Mouse (Mus musculus): Measurements from ENCODE around the gene Upk3bl. TPM values are rescaled to one million over a fixed set of nuclear protein-coding genes. Genes with fewer than 3 reads are reported as not detected.

Gene Upk3bl
- total and polyA plus RNA-seq, 3 experiments = not detected

- H3K9ac ChIP-seq (ENCODE audit: control insufficient read depth, low read depth, low read length, poor library complexity, severe bottlenecking) = no peak overlapping the region
- H3K4me3 ChIP-seq (ENCODE audit: control insufficient read depth in 1 of 2, insufficient read depth in 1 of 2, low read depth in 2 of 2, low read length in 2 of 2) = no peak overlapping the region
- H3K27me3 ChIP-seq (ENCODE audit: control insufficient read depth in 1 of 2, insufficient read depth in 2 of 2, low read length in 2 of 2) = peaks cover 6 to 9% of the 10 kb centered on the region in 2 experiments
- no peaks in the 10 kb centered on the region for H3K9me3 ChIP-seq (replicated peaks; ENCODE audit: insufficient read depth, low read length)
- no peak for DNase-seq (ENCODE audit: low read depth, low spot score)
- H3K36me3 ChIP-seq (ENCODE audit: control insufficient read depth in 1 of 2, insufficient read depth in 2 of 2, low read length in 2 of 2) = no peaks in the 10 kb centered on the region
- H3K27ac ChIP-seq (ENCODE audit: control insufficient read depth, low read depth, low read length) = no peak overlapping the region
- H3K4me1 ChIP-seq (ENCODE audit: control insufficient read depth in 1 of 2, insufficient read depth in 2 of 2, low read length in 2 of 2) = no peaks in the 10 kb centered on the region
- no peaks in the 10 kb centered on the region for H3K79me2 ChIP-seq (ENCODE audit: control insufficient read depth, insufficient read depth, low read length, poor library complexity)
- TF ChIP-seq UBTF (IDR thresholded peaks at IDR 0.05; ENCODE audit: borderline replicate concordance, insufficient read depth, low read depth, low read length) (no peak), CTCF (IDR thresholded peaks at IDR 0.05 in 2 of 3, conservative IDR thresholded peaks at IDR 0.05 in 1 of 3; ENCODE audit: control insufficient read depth in 1 of 3, insufficient read depth in 1 of 3, low read depth in 2 of 3, low read length in 3 of 3, poor library complexity in 1 of 3, severe bottlenecking in 1 of 3) (no peak), MYC (IDR thresholded peaks at IDR 0.05; ENCODE audit: low read depth, low read length) (no peak), MXI1 (IDR thresholded peaks at IDR 0.05; ENCODE audit: low read depth, low read length) (no peak), CHD2 (IDR thresholded peaks at IDR 0.05; ENCODE audit: low read length) (no peak), SIN3A (IDR thresholded peaks at IDR 0.05; ENCODE audit: low read length) (no peak), MAZ (IDR thresholded peaks at IDR 0.05; ENCODE audit: low read depth, low read length) (no peak), USF2 (IDR thresholded peaks at IDR 0.05; ENCODE audit: borderline replicate concordance in 1 of 2, insufficient read depth in 1 of 2, low read depth in 1 of 2, low read length in 2 of 2) (no peak), NRF1 (IDR thresholded peaks at IDR 0.05; ENCODE audit: insufficient read depth, low read depth, low read length, poor library complexity, severe bottlenecking) (no peak), POLR2AphosphoS5 (IDR thresholded peaks at IDR 0.05; ENCODE audit: borderline replicate concordance, low read depth, low read length) (no peak), MEF2A (IDR thresholded peaks at IDR 0.05; ENCODE audit: extremely low read depth, insufficient replicate concordance, low read depth, low read length, poor library complexity, severe bottlenecking) (no peak), USF1 (IDR thresholded peaks at IDR 0.05; ENCODE audit: low read depth, low read length) (no peak), MAX (IDR thresholded peaks at IDR 0.05; ENCODE audit: low read length) (no peak), JUND (IDR thresholded peaks at IDR 0.05; ENCODE audit: low read depth, low read length) (no peak), SMC3 (IDR thresholded peaks at IDR 0.05; ENCODE audit: low read depth, low read length) (no peak), GATA1 (IDR thresholded peaks at IDR 0.05; ENCODE audit: low read depth, low read length) (no peak), E2F4 (IDR thresholded peaks at IDR 0.05; ENCODE audit: borderline replicate concordance, low read depth, low read length) (no peak), ETS1 (IDR thresholded peaks at IDR 0.05; ENCODE audit: low read depth, low read length) (no peak), ZNF384 (IDR thresholded peaks at IDR 0.05; ENCODE audit: low read depth, low read length) (no peak), ELF1 (IDR thresholded peaks at IDR 0.05; ENCODE audit: low read depth, low read length) (no peak)
Observed at GRCm38 (mm10) chr5:136052861-136053655, 1.2 kb upstream of the Upk3bl start.

Data from MEL (cell line).